Mouse (Mus musculus) kidney, adult 2 months (tissue): ENCODE data around the gene Fam71b. TPM values are rescaled to one million over a fixed set of nuclear protein-coding genes. Genes with fewer than 3 reads are reported as not detected.
A peak's percentile ranks its signal among the peaks of the same experiment; 100 is the strongest.
"Not testable (repeated sequence)": the region's sequence is repeated elsewhere in the genome, so short reads cannot be mapped to it uniquely, and the experiment has no call there.

ENCODE experiments used
- DNase-seq: peaks from one replicate; pipeline ENCODE4 v3.0.0; 2021
- H3K27ac ChIP-seq: fragments of 200-500 bp; 2 replicates; pipeline ENCODE4 v1.5.1; 2012; ENCODE audit warnings: low read depth, low read length, control low read depth, inconsistent platforms; ENCODE audit not compliant: insufficient read depth
- H3K27me3 ChIP-seq: fragments of 200-500 bp; replicated peaks from 2 replicates; pipeline ENCODE4 v1.6.1; 2012; ENCODE audit warnings: mild to moderate bottlenecking, moderate library complexity, low read length, inconsistent platforms; ENCODE audit not compliant: control insufficient read depth, insufficient read depth
- H3K36me3 ChIP-seq: fragments of 200-500 bp; 2 replicates; pipeline ENCODE4 v1.6.1; 2012; ENCODE audit warnings: mild to moderate bottlenecking, moderate library complexity, low read length, inconsistent platforms; ENCODE audit not compliant: control insufficient read depth, insufficient read depth
- H3K4me1 ChIP-seq: fragments of 200-500 bp; 2 replicates; pipeline ENCODE4 v1.6.1; 2011; ENCODE audit warnings: low read length; ENCODE audit not compliant: control insufficient read depth, insufficient read depth
- H3K4me3 ChIP-seq: fragments of 200-500 bp; 2 replicates; pipeline ENCODE4 v1.5.1; 2011; ENCODE audit warnings: mild to moderate bottlenecking, low read depth, low read length, control low read depth; ENCODE audit not compliant: insufficient read depth
- CTCF ChIP-seq: fragments of 200-500 bp; conservative IDR thresholded peaks from 2 replicates; pipeline ENCODE4 v1.5.1; 2011; ENCODE audit warnings: low read depth, mild to moderate bottlenecking, control low read depth, low read length, moderate library complexity, mixed read lengths; ENCODE audit not compliant: insufficient read depth, insufficient read length
- POLR2A ChIP-seq: fragments of 200-500 bp; IDR thresholded peaks from one replicate; pipeline ENCODE4 v1.6.1; 2011; ENCODE audit warnings: low read depth, low read length, control low read depth
- WGBS: fragments of 180-500 bp; shearing (Covaris S2); methylation state at CpG from one replicate; pipeline ENCODE4 v1.1.7; 2018; 5-methylcytosine and 5-hydroxymethylcytosine counted together
- polyA plus RNA-seq: library from polyadenylated mRNA; depleted of rRNA; stranded (reverse); fragments of >200 nt; gene quantifications from 2 replicates; pipeline ENCODE4 v1.2.3, GENCODE M21; 2012

Gene Fam71b
- polyA plus RNA-seq, 1 experiment, result 0.38 TPM

- Histone ChIP-seq H3K36me3 (no peaks in the 10 kb centered on the region), H3K4me1 (no peaks in the 10 kb centered on the region), H3K27ac (no peak overlapping the region), H3K27me3 (no peaks in the 10 kb centered on the region), H3K4me3 (no peak overlapping the region)
- WGBS, result 53% methylated on average over 2 of the region's 2 CpGs
- TF ChIP-seq POLR2A (no peak), CTCF (no peak)
- no peak for DNase-seq
Observed at GRCm38 (mm10) chr11:46410018-46410563, 13.7 kb downstream of the Fam71b start.

DNA sequence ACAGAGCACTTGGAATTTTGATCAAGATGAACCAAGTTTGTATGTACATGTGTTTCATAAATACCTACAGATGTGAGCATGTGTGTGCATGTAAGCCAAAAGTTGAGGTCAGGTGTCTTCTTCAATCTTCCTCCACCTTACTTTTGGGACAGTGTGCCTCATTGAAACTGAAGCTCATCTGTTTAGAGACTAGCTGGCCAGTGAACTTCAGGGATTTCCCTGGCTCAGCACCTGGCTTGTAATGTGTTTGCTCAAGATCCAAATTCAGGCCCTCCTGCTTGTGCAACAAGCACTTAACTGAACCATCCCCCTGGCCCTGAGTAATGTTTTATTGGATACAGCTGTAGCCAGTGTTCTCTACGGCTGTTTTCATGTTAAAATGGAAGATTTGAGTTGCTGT is 22.1 kb downstream of the Fam71b start:
- no peak overlapping the region for H3K4me3 ChIP-seq
- 45% methylated on average over 1 of the region's 1 CpGs for WGBS
- H3K27me3 ChIP-seq, result no peaks in the 10 kb centered on the region
- no peak overlapping the region for H3K27ac ChIP-seq
- TF ChIP-seq CTCF (no peak), POLR2A (no peak)
- DNase-seq, result no peak
- H3K4me1 ChIP-seq, result no peaks in the 10 kb centered on the region
- H3K36me3 ChIP-seq, result no peaks in the 10 kb centered on the region

DNA sequence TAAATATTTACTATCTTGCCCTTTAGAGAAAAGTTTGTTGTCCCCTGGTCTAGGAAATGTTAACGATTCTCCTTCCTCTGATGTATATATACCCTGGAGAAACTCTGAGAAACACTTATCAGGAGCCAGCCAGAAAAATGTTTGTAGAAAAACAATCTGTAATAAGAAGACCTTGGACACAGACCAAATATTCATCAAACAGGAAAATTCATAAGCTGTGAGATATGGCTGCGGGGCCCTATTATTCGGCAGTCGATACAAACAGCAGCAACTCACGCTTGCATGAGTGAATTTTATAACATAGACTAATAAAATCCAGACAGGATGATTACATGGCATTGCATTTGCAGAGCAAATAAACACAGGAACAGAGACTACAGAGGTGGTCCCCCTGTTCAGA is 22.5 kb downstream of the Fam71b start:
- Histone ChIP-seq H3K36me3 (no peaks in the 10 kb centered on the region), H3K4me1 (no peaks in the 10 kb centered on the region), H3K27me3 (no peaks in the 10 kb centered on the region), H3K27ac (no peak overlapping the region), H3K4me3 (no peak overlapping the region)
- no peak for TF ChIP-seq CTCF
- no peak for TF ChIP-seq POLR2A
- DNase-seq, result no peak
- 59% methylated on average over 5 of the region's 5 CpGs for WGBS

DNA sequence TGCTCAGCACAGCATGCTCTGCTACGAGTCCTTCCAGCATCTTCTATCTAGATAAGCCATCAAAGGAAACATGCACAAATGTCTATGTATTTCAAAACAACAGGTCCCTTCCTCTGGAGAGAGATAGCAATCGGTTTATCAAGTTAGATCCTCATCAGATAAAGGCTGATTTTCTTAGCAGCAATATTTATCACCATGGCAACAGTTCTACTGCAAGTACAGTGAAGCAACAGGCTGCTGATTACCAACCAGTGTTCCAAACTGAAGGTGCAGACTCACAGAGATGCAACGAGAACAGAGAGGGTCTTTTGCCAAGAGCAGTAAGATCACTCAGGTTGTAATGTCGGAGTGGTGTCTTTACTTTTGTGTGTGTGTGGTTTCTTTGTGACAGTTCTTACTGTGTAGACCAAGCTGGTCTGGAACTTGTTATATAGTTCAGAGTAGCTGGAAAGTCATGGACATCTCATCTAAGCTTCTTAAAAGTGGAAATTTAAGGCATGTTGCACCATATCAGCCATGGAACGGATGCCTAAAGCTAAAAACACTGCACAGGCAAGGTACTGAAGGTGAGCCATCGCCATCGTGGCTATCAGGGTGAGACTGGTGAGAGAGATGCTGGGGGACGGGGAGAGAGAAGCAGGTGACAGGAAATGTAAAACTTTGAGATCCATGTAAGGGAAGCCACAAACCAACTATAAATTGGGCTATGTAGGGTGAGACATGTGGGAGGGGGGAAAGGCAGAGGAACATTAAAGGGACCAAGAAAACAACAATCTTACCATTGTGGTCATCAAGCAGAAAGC is 24.9 kb downstream of the Fam71b start:
- Histone ChIP-seq H3K27me3 (no peaks in the 10 kb centered on the region), H3K4me3 (no peak overlapping the region), H3K4me1 (no peaks in the 10 kb centered on the region), H3K36me3 (no peaks in the 10 kb centered on the region), H3K27ac (no peak overlapping the region)
- DNase-seq, result no peak
- 77% methylated on average over 8 of the region's 8 CpGs for WGBS
- TF ChIP-seq CTCF (no peak), POLR2A (no peak)

GRCm38 (mm10) chr11:46428131-46428530 is 31.8 kb downstream of the Fam71b start:
- not testable (repeated sequence) for H3K36me3 ChIP-seq, H3K4me3 ChIP-seq, H3K27ac ChIP-seq, H3K4me1 ChIP-seq, H3K27me3 ChIP-seq
- DNase-seq, result peak; percentile 57
- WGBS, result 20% methylated on average over 4 of the region's 4 CpGs

- H3K36me3 ChIP-seq, result no peaks in the 10 kb centered on the region
- no peak overlapping the region for H3K27ac ChIP-seq
- H3K4me1 ChIP-seq, result no peaks in the 10 kb centered on the region
- H3K27me3 ChIP-seq, result no peaks in the 10 kb centered on the region
- 89% methylated on average over 2 of the region's 2 CpGs for WGBS
- no peak overlapping the region for H3K4me3 ChIP-seq
- no peak for DNase-seq
- TF ChIP-seq POLR2A, result no peak
Observed at GRCm38 (mm10) chr11:46430123-46430522, 33.8 kb downstream of the Fam71b start.

DNA sequence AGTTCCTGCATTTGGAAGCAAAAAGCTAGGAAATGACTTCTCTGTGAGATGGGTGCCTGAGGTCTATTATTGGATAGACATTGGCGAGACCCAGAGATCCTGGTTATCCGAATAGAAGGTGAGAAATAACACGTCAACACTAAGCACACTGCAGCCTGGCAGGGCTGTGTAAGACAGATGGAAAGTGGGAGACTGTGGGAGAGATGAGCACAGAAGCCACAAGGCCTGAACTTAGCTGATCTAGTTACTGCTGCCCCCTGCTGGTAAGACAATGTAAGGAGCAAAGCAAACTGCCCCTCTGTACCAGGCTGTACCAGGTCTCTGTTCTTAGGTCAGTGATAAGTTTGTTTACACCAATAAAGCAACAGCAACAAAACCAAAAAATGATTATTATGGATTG is 34.8 kb downstream of the Fam71b start:
- TF ChIP-seq CTCF (peak; percentile 90), POLR2A (no peak)
- Histone ChIP-seq H3K27me3 (no peaks in the 10 kb centered on the region), H3K36me3 (no peaks in the 10 kb centered on the region), H3K4me1 (no peaks in the 10 kb centered on the region), H3K4me3 (no peak overlapping the region), H3K27ac (no peak overlapping the region)
- WGBS, result 25% methylated on average over 3 of the region's 3 CpGs
- DNase-seq, result peak; percentile 75
